Mouse (Mus musculus): Measurements from ENCODE around the gene Pla1a. TPM values are rescaled to one million over a fixed set of nuclear protein-coding genes. Genes with fewer than 3 reads are reported as not detected.

Gene Pla1a
- polyA plus RNA-seq, 1 experiment = 4.7 TPM

- TF ChIP-seq POLR2A (IDR thresholded peaks at IDR 0.05; ENCODE audit: control insufficient read depth, low read depth, low read length) = no peak
- TF ChIP-seq CTCF (IDR thresholded peaks at IDR 0.05; ENCODE audit: control insufficient read depth, insufficient read depth, insufficient replicate concordance, low read depth, low read length) = no peak
- Histone ChIP-seq H3K4me1 (ENCODE audit: control insufficient read depth, insufficient read depth, low read length) (peaks cover 11% of the 10 kb centered on the region), H3K27me3 (ENCODE audit: control insufficient read depth, insufficient read depth, low read length) (no peaks in the 10 kb centered on the region)
Measured at GRCm38 (mm10) chr16:38474677-38475286, 41.8 kb upstream of the Pla1a start.

GRCm38 (mm10) chr16:38473661-38474060, 40.7 kb upstream of the Pla1a start:
- no peaks in the 10 kb centered on the region for H3K27me3 ChIP-seq (ENCODE audit: control insufficient read depth, insufficient read depth, low read length)
- no peaks in the 10 kb centered on the region for H3K36me3 ChIP-seq (ENCODE audit: control insufficient read depth, insufficient read depth, low read length)
- peaks cover 11% of the 10 kb centered on the region for H3K4me1 ChIP-seq (ENCODE audit: control insufficient read depth, insufficient read depth, low read length)
- H3K27ac ChIP-seq (ENCODE audit: control insufficient read depth, insufficient read depth, low read depth, low read length) = no peak overlapping the region
- TF ChIP-seq POLR2A (IDR thresholded peaks at IDR 0.05; ENCODE audit: control insufficient read depth, low read depth, low read length) (no peak), CTCF (IDR thresholded peaks at IDR 0.05; ENCODE audit: control insufficient read depth, insufficient read depth, insufficient replicate concordance, low read depth, low read length) (no peak)
- H3K4me3 ChIP-seq (ENCODE audit: control insufficient read depth, low read depth, low read length) = no peak overlapping the region

More at GRCm38 (mm10) chr16:38474677-38475286, 41.8 kb upstream of the Pla1a start:
- Histone ChIP-seq H3K4me3 (ENCODE audit: control insufficient read depth, low read depth, low read length) (no peak overlapping the region), H3K27ac (ENCODE audit: control insufficient read depth, insufficient read depth, low read depth, low read length) (no peak overlapping the region), H3K36me3 (ENCODE audit: control insufficient read depth, insufficient read depth, low read length) (no peaks in the 10 kb centered on the region)

DNA sequence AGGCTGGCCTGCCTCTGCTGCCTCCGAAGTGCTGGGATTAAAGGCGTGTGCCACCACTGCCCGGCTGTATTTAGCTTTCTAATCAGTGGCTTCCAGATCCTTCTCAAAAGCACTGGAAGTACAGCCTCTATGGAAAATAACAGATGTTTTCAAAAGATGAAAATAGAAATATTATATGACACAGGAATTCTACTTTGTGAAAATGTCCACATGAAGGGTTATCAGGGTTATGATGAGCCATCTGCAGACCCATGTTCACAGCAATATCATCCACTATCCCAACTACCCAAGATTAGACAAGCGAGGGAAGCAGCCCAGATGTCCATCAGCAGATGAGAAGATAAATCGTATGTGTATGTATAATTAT, 39.5 kb upstream of the Pla1a start:
- Histone ChIP-seq H3K4me1 (ENCODE audit: control insufficient read depth, insufficient read depth, low read length) (peaks cover 11% of the 10 kb centered on the region), H3K27me3 (ENCODE audit: control insufficient read depth, insufficient read depth, low read length) (no peaks in the 10 kb centered on the region), H3K4me3 (ENCODE audit: control insufficient read depth, low read depth, low read length) (no peak overlapping the region), H3K36me3 (ENCODE audit: control insufficient read depth, insufficient read depth, low read length) (no peaks in the 10 kb centered on the region), H3K27ac (ENCODE audit: control insufficient read depth, insufficient read depth, low read depth, low read length) (no peak overlapping the region)
- no peak for TF ChIP-seq CTCF (IDR thresholded peaks at IDR 0.05; ENCODE audit: control insufficient read depth, insufficient read depth, insufficient replicate concordance, low read depth, low read length)
- no peak for TF ChIP-seq POLR2A (IDR thresholded peaks at IDR 0.05; ENCODE audit: control insufficient read depth, low read depth, low read length)

- Histone ChIP-seq H3K27ac (ENCODE audit: control insufficient read depth, insufficient read depth, low read depth, low read length) (no peak overlapping the region), H3K36me3 (ENCODE audit: control insufficient read depth, insufficient read depth, low read length) (no peaks in the 10 kb centered on the region), H3K4me3 (ENCODE audit: control insufficient read depth, low read depth, low read length) (no peak overlapping the region), H3K4me1 (ENCODE audit: control insufficient read depth, insufficient read depth, low read length) (peaks cover 5% of the 10 kb centered on the region), H3K27me3 (ENCODE audit: control insufficient read depth, insufficient read depth, low read length) (no peaks in the 10 kb centered on the region)
- TF ChIP-seq POLR2A (IDR thresholded peaks at IDR 0.05; ENCODE audit: control insufficient read depth, low read depth, low read length) = no peak
- no peak for TF ChIP-seq CTCF (IDR thresholded peaks at IDR 0.05; ENCODE audit: control insufficient read depth, insufficient read depth, insufficient replicate concordance, low read depth, low read length)
Measured at GRCm38 (mm10) chr16:38471697-38472506, 39.0 kb upstream of the Pla1a start.

DNA sequence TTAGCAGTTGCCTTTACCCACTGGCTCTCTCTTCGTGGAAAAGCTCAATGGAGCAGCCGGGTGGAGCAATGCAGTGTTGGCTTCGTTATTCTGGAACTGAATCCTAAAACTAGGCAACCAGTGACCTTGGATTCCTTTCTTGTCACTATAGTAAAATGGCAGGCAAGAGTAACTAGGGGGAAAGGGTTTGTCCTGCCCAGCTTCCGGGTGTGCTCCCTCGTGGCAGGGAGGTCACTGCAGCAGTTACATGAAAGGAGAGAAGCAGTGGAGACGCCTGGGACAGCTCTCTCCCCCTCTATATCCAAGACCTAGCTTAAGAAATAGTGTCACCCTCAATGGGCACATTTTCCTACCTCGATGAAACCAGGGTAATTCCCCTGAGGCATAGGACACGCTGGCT, 36.5 kb upstream of the Pla1a start:
- no peak for TF ChIP-seq CTCF (IDR thresholded peaks at IDR 0.05; ENCODE audit: control insufficient read depth, insufficient read depth, insufficient replicate concordance, low read depth, low read length)
- TF ChIP-seq POLR2A (IDR thresholded peaks at IDR 0.05; ENCODE audit: control insufficient read depth, low read depth, low read length) = no peak
- H3K4me3 ChIP-seq (ENCODE audit: control insufficient read depth, low read depth, low read length) = no peak overlapping the region

GRCm38 (mm10) chr16:38468706-38469018, 35.7 kb upstream of the Pla1a start:
- TF ChIP-seq POLR2A (IDR thresholded peaks at IDR 0.05; ENCODE audit: control insufficient read depth, low read depth, low read length) (no peak), CTCF (IDR thresholded peaks at IDR 0.05; ENCODE audit: control insufficient read depth, insufficient read depth, insufficient replicate concordance, low read depth, low read length) (no peak)
- H3K4me1 ChIP-seq (ENCODE audit: control insufficient read depth, insufficient read depth, low read length) = no peaks in the 10 kb centered on the region
- no peak overlapping the region for H3K27ac ChIP-seq (ENCODE audit: control insufficient read depth, insufficient read depth, low read depth, low read length)
- H3K4me3 ChIP-seq (ENCODE audit: control insufficient read depth, low read depth, low read length) = no peak overlapping the region
- H3K27me3 ChIP-seq (ENCODE audit: control insufficient read depth, insufficient read depth, low read length) = no peaks in the 10 kb centered on the region
- no peaks in the 10 kb centered on the region for H3K36me3 ChIP-seq (ENCODE audit: control insufficient read depth, insufficient read depth, low read length)

More for the DNA sequence above, 36.5 kb upstream of the Pla1a start:
- Histone ChIP-seq H3K36me3 (ENCODE audit: control insufficient read depth, insufficient read depth, low read length) (no peaks in the 10 kb centered on the region), H3K4me1 (ENCODE audit: control insufficient read depth, insufficient read depth, low read length) (no peaks in the 10 kb centered on the region), H3K27me3 (ENCODE audit: control insufficient read depth, insufficient read depth, low read length) (no peaks in the 10 kb centered on the region), H3K27ac (ENCODE audit: control insufficient read depth, insufficient read depth, low read depth, low read length) (no peak overlapping the region)

DNA sequence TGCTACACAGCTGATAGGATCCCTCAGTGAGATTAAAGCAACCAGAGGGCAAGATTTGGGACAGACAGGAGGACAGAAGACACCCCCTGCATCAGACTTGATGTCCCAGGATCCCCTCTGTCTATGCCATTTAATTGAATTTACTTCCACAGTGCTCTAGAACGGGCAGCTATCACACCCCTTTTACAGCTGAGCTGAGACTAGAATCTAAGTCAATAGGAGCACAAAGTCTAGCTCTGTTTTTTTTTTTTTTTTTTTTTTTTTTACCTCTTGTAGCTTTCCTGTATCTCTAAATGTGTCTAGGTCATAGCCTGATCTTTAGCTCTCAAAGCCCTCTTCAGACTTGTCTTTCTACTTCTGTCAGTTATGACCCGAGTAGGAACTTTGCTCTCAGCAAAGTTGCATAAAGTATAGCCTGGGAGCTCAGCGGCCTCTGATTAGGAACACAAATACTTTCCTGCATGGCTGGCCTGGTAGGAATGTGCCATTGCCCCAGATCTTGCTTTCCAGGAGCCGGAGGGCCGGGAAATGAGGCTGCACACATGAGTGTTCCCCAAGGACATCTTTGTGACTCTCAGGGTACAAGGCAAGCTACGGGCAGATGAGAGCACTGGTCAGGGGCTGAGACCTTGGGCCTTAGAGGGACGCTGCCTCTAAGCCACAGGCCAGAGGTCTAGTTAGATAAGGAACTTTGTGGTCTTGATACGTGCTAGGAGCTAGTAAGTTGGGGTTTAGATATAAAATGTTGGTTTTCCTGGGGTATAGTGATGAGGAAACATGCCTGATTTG, 35.2 kb upstream of the Pla1a start:
- H3K4me3 ChIP-seq (ENCODE audit: control insufficient read depth, low read depth, low read length) = no peak overlapping the region
- no peaks in the 10 kb centered on the region for H3K27me3 ChIP-seq (ENCODE audit: control insufficient read depth, insufficient read depth, low read length)
- H3K27ac ChIP-seq (ENCODE audit: control insufficient read depth, insufficient read depth, low read depth, low read length) = no peak overlapping the region
- H3K36me3 ChIP-seq (ENCODE audit: control insufficient read depth, insufficient read depth, low read length) = no peaks in the 10 kb centered on the region
- TF ChIP-seq CTCF (IDR thresholded peaks at IDR 0.05; ENCODE audit: control insufficient read depth, insufficient read depth, insufficient replicate concordance, low read depth, low read length) = no peak
- TF ChIP-seq POLR2A (IDR thresholded peaks at IDR 0.05; ENCODE audit: control insufficient read depth, low read depth, low read length) = no peak
- no peaks in the 10 kb centered on the region for H3K4me1 ChIP-seq (ENCODE audit: control insufficient read depth, insufficient read depth, low read length)
